Mouse (Mus musculus) stomach, embryonic 14.5 days (tissue): ENCODE results near the gene Mmp14. TPM values are rescaled to one million over a fixed set of nuclear protein-coding genes. Genes with fewer than 3 reads are reported as not detected.

Experiments
- ATAC-seq: fragments of 200-750 bp; cut with Nextera tagmentation; 2 replicates; pipeline ENCODE4 v1.8.0; 2017; ENCODE audit warnings: low read depth, moderate TSS enrichment; ENCODE audit not compliant: insufficient number of reproducible peaks, insufficient read depth, low FRiP score
- H3K27ac ChIP-seq: fragments of 300-500 bp; sonication (generic); 2 replicates; pipeline ENCODE4 v1.5.1; 2014; ENCODE audit warnings: mild to moderate bottlenecking, low read length, moderate library complexity, mixed read lengths
- H3K27me3 ChIP-seq: fragments of 300-500 bp; sonication (generic); 2 replicates; pipeline ENCODE4 v1.6.1; 2014; ENCODE audit warnings: low read length, control low read depth, mixed read lengths; ENCODE audit not compliant: control insufficient read depth, insufficient read depth
- H3K36me3 ChIP-seq: fragments of 300-500 bp; sonication (generic); 2 replicates; pipeline ENCODE4 v1.6.1; 2014; ENCODE audit warnings: mild to moderate bottlenecking, control low read depth, low read length, moderate library complexity, mixed read lengths; ENCODE audit not compliant: control insufficient read depth, insufficient read depth
- H3K4me1 ChIP-seq: fragments of 300-500 bp; sonication (generic); 2 replicates; pipeline ENCODE4 v1.6.1; 2014; ENCODE audit warnings: low read length, control low read depth, mixed read lengths; ENCODE audit not compliant: control insufficient read depth, insufficient read depth
- H3K4me2 ChIP-seq: fragments of 300-500 bp; sonication (generic); replicated peaks from 2 replicates; pipeline ENCODE4 v1.6.1; 2014; ENCODE audit warnings: low read depth, low read length, control low read depth
- H3K4me3 ChIP-seq: fragments of 300-500 bp; sonication (generic); 2 replicates; pipeline ENCODE4 v1.5.1; 2014; ENCODE audit warnings: low read depth, low read length, control low read depth
- H3K9ac ChIP-seq: fragments of 300-500 bp; sonication (generic); replicated peaks from 2 replicates; pipeline ENCODE4 v1.6.1; 2014; ENCODE audit warnings: low read depth, mild to moderate bottlenecking, control low read depth, low read length, moderate library complexity, mixed read lengths
- H3K9me3 ChIP-seq: fragments of 300-500 bp; sonication (generic); 2 replicates; pipeline ENCODE4 v1.6.1; 2016; ENCODE audit warnings: low read depth, low read length, control low read depth; ENCODE audit not compliant: control insufficient read depth
- WGBS: fragments of 180-500 bp; shearing (Covaris S2); extraction: QIAGEN DNeasy Blood & Tissue Kit; methylation state at CpG from one replicate; pipeline ENCODE4 v1.1.7; 2014; 5-methylcytosine and 5-hydroxymethylcytosine counted together
- polyA plus RNA-seq: library from polyadenylated mRNA; unstranded; fragments of >200 nt; fragmentation: Nextera tagmentation; extraction: Ambion mirVana; gene quantifications from 2 replicates; pipeline ENCODE4 v1.2.1, GENCODE M21; 2014

Gene Mmp14
- polyA plus RNA-seq, 1 experiment from 2014 or later = 154 TPM

DNA sequence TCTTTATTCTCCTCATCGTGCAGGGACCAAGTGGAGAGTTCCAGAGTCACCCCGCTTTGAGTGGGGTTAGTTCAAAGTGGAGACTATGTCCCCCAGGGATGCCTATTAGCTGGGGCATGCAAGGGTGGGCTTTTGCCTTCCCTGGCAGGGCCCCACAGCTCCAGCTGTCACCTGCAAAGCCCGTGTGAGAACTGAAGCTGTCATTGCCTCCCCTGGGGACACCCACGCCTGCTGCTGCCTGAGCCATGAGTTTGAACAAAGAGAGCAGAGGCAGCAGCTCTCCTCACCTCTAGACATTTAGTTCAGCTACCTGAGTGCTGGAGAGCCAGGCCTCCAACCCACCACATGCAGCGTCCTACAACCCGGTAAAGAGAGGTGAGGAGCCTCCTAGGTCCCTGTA, 49.3 kb downstream of the Mmp14 start:
- Histone ChIP-seq H3K36me3 (no peaks in the 10 kb centered on the region), H3K4me2 (no peak overlapping the region), H3K4me3 (no peak overlapping the region), H3K27ac (no peak overlapping the region), H3K9me3 (no peaks in the 10 kb centered on the region), H3K9ac (no peak overlapping the region), H3K27me3 (0 out of 2 replicates have a peak, but pooled peaks cover 16% of the 10 kb centered on the region), H3K4me1 (peaks cover 6% of the 10 kb centered on the region)
- 73% methylated on average over 6 of the region's 6 CpGs for WGBS
- ATAC-seq = no peak

DNA sequence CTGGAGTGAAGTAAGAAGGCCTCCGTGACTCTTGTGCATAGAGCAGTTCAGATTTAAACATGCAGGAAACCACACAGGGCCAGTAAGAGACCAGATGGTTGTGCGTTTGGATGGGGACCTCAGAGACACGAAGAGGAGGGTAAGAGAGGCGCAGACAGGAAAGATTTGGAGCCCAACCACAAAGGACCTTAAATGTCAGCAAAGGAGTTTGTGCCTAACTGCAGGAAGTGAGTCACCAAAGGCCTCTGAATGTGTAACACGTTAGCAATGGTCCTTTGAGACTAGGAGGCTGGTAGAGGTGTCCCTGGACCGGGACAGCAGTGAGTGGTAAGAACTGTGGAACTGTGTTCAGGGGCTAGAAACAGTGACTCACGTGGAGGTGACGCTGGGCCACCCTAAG, 50.0 kb downstream of the Mmp14 start:
- Histone ChIP-seq H3K9me3 (no peaks in the 10 kb centered on the region), H3K27me3 (0 out of 2 replicates have a peak, but pooled peaks cover 16% of the 10 kb centered on the region), H3K4me2 (no peak overlapping the region), H3K4me3 (no peak overlapping the region), H3K36me3 (no peaks in the 10 kb centered on the region), H3K9ac (no peak overlapping the region), H3K4me1 (peaks cover 4% of the 10 kb centered on the region), H3K27ac (no peak overlapping the region)
- WGBS = 86% methylated on average over 8 of the region's 8 CpGs
- ATAC-seq = no peak

DNA sequence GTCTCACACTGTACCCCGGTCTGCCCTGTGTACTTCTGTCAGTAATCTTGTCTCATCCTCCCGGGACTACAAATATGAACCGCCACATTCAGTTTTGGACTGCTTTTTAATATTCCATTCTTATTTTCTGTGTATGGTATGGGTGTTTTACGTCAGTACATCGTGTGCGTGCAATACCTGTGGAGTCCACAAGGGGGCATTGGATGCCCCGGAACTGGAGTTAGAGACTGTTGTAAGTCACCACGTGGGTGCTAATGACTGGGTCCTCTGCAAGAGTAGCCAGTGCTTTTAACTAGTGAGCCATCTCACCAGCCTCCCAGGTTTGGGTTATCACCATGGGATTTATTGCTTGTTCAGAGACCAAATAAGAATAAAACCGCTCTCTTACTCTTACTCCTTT, 51.1 kb downstream of the Mmp14 start:
- no peak for ATAC-seq

DNA sequence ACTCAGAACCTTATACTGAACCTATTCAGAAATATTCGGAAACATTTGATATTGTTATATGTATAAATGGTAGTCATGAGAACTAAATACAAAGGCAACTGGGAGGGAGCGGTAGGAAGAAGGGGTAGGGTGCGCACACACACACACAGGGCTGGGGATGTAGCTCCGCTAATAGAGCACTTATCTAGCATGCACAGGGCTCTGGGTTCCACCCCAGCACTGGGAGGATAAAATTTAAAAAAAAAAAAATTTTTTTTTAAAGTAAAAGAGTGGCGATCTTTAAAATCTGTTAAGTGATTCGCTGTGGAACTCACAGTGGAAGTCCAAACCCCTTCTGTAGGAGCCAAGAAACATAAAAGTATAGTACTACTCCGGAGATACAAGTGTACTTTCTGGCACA, 54.5 kb downstream of the Mmp14 start:
- H3K4me2 ChIP-seq = no peak overlapping the region
- 93% methylated on average over 7 of the region's 7 CpGs for WGBS
- no peak overlapping the region for H3K27ac ChIP-seq
- no peak for ATAC-seq
- no peaks in the 10 kb centered on the region for H3K27me3 ChIP-seq
- no peaks in the 10 kb centered on the region for H3K4me1 ChIP-seq
- H3K9me3 ChIP-seq = no peaks in the 10 kb centered on the region
- no peak overlapping the region for H3K4me3 ChIP-seq
- no peaks in the 10 kb centered on the region for H3K36me3 ChIP-seq
- H3K9ac ChIP-seq = no peak overlapping the region

More for the DNA sequence above, 51.1 kb downstream of the Mmp14 start:
- Histone ChIP-seq H3K36me3 (no peaks in the 10 kb centered on the region), H3K27me3 (0 out of 2 replicates have a peak, but pooled peaks cover 12% of the 10 kb centered on the region), H3K4me1 (no peaks in the 10 kb centered on the region), H3K9ac (no peak overlapping the region), H3K4me3 (no peak overlapping the region), H3K27ac (no peak overlapping the region), H3K9me3 (no peaks in the 10 kb centered on the region), H3K4me2 (no peak overlapping the region)
- 45% methylated on average over 9 of the region's 9 CpGs for WGBS

DNA sequence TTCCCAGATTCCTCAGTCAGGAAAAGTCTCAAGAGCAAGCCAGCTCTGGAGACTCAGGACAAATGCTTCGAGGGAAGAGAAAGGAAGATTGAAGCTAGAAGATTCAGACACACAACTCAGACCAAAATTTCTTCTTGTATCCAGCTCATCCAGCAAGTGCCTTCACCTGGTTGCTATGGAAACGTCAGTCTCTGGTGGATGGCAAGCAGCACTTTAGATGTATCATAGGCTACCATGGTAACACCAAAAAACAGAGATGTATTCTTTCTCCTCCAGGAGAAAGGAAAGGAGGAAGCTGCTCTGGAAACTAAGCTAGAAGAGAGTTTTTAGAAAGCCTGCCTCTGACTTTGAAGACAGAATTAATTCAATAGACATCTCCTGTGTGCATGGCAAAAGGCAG, 56.3 kb downstream of the Mmp14 start:
- Histone ChIP-seq H3K9me3 (no peaks in the 10 kb centered on the region), H3K4me2 (no peak overlapping the region), H3K36me3 (no peaks in the 10 kb centered on the region), H3K4me1 (no peaks in the 10 kb centered on the region), H3K9ac (no peak overlapping the region), H3K27me3 (no peaks in the 10 kb centered on the region), H3K27ac (no peak overlapping the region), H3K4me3 (no peak overlapping the region)
- WGBS = 61% methylated on average over 2 of the region's 2 CpGs
- no peak for ATAC-seq

DNA sequence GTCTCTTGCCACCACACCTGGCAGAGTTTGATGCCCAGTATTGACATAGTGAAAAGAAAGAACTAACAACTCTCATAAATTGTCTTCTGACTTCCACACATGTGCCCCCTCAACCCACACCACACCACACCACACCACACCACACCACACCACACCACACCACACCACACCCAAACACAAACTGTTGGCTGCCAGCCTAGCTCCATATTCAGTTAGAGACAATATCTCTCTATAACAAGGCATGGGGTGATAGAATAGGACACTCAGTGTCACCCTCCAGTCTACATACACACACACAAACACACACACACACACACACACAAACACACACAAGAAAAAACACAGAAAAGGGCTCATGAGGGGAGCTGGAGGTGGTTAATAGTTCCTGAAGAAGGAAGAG, 56.9 kb downstream of the Mmp14 start:
- Histone ChIP-seq H3K27me3 (no peaks in the 10 kb centered on the region), H3K27ac (no peak overlapping the region), H3K36me3 (no peaks in the 10 kb centered on the region), H3K4me3 (no peak overlapping the region), H3K9ac (no peak overlapping the region), H3K4me1 (no peaks in the 10 kb centered on the region), H3K4me2 (no peak overlapping the region), H3K9me3 (no peaks in the 10 kb centered on the region)
- ATAC-seq = no peak

DNA sequence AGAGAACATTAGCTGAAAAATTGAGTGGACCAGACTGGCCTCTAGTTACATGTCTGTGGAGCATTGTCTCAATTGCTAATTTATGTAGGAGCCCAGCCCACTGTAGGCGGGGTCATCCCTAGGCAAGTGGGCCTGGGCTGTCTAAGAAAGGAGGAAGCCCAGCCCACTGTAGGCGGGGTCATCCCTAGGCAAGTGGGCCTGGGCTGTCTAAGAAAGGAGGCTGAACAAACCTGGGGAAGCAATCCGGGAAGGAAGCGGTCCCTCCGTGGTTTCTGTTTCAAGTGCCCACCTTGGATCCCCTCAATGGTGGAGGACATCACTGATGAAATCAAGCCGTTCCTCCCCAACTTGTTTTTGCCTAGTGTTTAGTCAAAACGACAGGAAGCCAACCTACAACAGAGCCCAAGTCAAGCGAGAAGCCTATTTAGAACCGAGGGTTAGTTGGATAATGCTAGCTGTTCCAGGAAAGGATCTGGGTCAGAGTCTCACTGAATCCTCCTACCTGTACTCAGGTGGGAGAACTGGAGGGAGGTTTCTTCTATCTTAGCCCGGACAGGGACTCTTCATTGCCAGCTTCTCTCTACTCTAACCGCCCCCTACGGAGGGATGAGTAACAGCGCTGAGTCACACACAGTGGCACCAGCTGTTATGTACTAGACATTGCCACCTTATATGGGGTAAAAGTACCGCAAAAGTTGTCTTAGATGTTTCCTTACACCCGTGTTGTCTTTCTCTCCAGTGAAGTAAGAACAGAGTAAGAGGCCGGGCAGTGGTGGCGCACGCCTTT, 61.1 kb downstream of the Mmp14 start:
- no peak overlapping the region for H3K9ac ChIP-seq
- H3K36me3 ChIP-seq = no peaks in the 10 kb centered on the region
- no peaks in the 10 kb centered on the region for H3K27me3 ChIP-seq
- H3K9me3 ChIP-seq = no peaks in the 10 kb centered on the region
- H3K4me2 ChIP-seq = no peak overlapping the region
- no peaks in the 10 kb centered on the region for H3K4me1 ChIP-seq
- H3K4me3 ChIP-seq = no peak overlapping the region
- H3K27ac ChIP-seq = no peak overlapping the region
- ATAC-seq = peak; percentile 71; the same call in 1 of the 2 replicates
- WGBS = 62% methylated on average over 18 of the region's 18 CpGs

DNA sequence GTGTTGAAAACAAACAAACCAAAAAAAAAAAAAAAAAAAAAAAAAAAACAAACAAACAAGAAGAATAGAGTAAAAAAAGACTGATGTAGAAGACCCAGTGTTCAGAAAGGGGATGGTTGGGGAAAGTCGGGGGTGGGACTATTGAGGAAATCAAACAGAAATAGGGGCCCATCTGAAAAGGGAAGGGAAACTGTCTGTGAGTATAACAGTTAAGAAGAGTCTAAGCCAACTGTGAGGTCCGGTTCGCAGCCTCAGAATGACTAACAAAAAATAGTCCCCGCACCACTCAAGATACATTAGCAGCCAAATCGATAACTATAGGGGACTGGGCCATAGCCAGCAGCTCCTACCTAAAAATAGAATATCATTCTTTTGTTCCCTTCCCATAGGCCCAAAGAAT, 61.8 kb downstream of the Mmp14 start:
- no peak overlapping the region for H3K4me3 ChIP-seq
- no peak for ATAC-seq
- H3K9ac ChIP-seq = no peak overlapping the region
- no peaks in the 10 kb centered on the region for H3K9me3 ChIP-seq
- H3K4me2 ChIP-seq = no peak overlapping the region
- H3K27me3 ChIP-seq = no peaks in the 10 kb centered on the region
- no peak overlapping the region for H3K27ac ChIP-seq
- 94% methylated on average over 5 of the region's 5 CpGs for WGBS
- no peaks in the 10 kb centered on the region for H3K4me1 ChIP-seq
- no peaks in the 10 kb centered on the region for H3K36me3 ChIP-seq

DNA sequence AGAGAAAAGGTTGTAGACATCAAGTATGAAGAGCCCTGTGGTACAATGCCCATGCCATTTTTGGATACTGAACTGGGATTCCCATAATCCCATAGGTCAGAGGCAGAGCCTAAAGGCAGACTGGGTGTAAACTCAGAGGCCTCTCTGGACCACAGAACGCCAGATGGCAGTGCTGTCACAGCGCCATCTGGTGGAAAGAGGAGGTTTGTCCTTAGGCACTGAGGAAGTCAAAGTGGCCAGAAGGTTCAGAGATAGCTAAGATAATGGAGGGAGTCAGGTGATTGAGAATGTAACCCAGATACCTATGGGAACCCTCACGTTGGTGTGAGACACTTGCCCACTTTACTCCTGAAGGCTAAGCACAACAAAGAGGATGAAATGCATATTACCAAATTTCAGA, 62.8 kb downstream of the Mmp14 start:
- H3K4me2 ChIP-seq = no peak overlapping the region
- ATAC-seq = no peak

More for the DNA sequence above, 62.8 kb downstream of the Mmp14 start:
- no peak overlapping the region for H3K4me3 ChIP-seq
- H3K9ac ChIP-seq = no peak overlapping the region
- H3K36me3 ChIP-seq = no peaks in the 10 kb centered on the region
- no peaks in the 10 kb centered on the region for H3K9me3 ChIP-seq
- H3K27me3 ChIP-seq = no peaks in the 10 kb centered on the region
- WGBS = 1% methylated on average over 3 of the region's 3 CpGs
- no peaks in the 10 kb centered on the region for H3K4me1 ChIP-seq
- H3K27ac ChIP-seq = no peak overlapping the region
